Mouse (Mus musculus): Measurements from ENCODE around the gene Piwil1. TPM values are rescaled to one million over a fixed set of nuclear protein-coding genes. Genes with fewer than 3 reads are reported as not detected.
"Not testable (repeated sequence)": the region's sequence is repeated elsewhere in the genome, so short reads cannot be mapped to it uniquely, and the experiment has no call there.

Gene Piwil1
- total RNA-seq, 2 experiments from 2014 or later, result not detected

GRCm38 (mm10) chr5:128715171-128715570 lies 12.8 kb downstream of the Piwil1 start:
- Histone ChIP-seq H3K4me3 (no peak overlapping the region), H3K27ac (no peak overlapping the region)
- intact Hi-C loops (cut with DNase I), result no loop called here
- no peak for TF ChIP-seq CTCF (IDR thresholded peaks at IDR 0.05)
- DNase-seq (ENCODE audit: extremely low spot score in 1 of 2, low spot score in 2 of 2), result no peak

GRCm38 (mm10) chr5:128720461-128720860 lies 18.1 kb downstream of the Piwil1 start:
- H3K27ac ChIP-seq; H3K4me3 ChIP-seq; intact Hi-C loops (cut with DNase I); DNase-seq (ENCODE audit: extremely low spot score in 1 of 2, low spot score in 2 of 2): not testable (repeated sequence)

DNA sequence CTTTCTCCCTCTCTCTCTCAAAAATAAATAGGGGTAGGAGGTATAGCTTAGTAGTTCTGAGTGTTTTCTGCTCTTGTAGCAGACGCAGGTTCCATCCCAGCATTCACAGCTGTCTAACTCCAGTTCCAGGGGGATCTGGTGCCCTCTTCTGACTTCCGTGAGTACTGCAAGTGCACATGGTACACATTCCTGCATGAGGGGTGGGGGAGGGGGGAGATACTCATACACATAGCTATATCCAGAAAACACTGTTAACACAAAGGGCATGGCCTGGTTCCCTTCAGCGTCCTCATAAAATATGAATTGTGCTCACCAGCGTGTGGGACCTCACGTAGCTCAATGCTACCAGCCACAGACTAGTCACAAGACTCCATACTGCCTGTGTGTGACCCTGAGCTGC lies 27.0 kb downstream of the Piwil1 start:
- no peak for DNase-seq (ENCODE audit: extremely low spot score in 1 of 2, low spot score in 2 of 2)
- TF ChIP-seq CTCF (IDR thresholded peaks at IDR 0.05), result peak; percentile 23
- Histone ChIP-seq H3K4me3 (no peak overlapping the region), H3K27ac (no peak overlapping the region)
- intact Hi-C loops (cut with DNase I), result no loop called here

GRCm38 (mm10) chr5:128730634-128731033 lies 28.3 kb downstream of the Piwil1 start:
- H3K27ac ChIP-seq, result no peak overlapping the region
- no peak overlapping the region for H3K4me3 ChIP-seq
- DNase-seq (ENCODE audit: extremely low spot score in 1 of 2, low spot score in 2 of 2), result peak; percentile 32 to 46
- intact Hi-C loops (cut with DNase I), result loop anchor here (2.0 kb wide), 2 partner anchors 240 to 250 kb away; no protein-coding TSS in a partner anchor
- peak; percentile 80 for TF ChIP-seq CTCF (IDR thresholded peaks at IDR 0.05)

DNA sequence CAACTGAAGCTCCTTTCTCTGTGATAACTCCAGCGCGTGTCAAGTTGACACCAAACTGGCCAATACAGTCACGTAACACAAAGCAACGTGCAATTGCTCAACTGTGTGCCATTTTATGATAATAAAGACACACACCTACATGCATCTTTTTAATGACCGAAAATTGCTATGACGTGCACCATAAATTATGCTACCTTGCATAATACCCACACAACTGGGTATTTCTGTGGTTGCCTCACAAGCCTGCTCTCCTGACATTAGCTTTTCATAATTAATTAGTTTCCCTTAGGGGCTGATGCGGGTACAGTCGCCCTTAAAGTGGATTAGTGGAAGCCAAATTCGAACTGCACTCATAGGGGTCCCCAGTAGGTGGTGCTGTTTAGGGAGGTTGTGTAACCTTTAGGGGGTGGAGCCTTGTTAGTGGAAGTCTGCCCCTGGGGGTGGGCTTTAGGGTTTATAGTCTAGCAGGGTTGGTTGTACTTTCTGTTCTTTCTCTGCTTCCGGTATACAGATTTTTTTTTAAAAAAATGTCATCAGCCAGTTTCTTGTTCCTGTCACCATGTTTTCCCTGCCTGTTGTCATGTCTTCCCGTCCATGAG lies 30.2 kb downstream of the Piwil1 start:
- TF ChIP-seq CTCF (IDR thresholded peaks at IDR 0.05), result peak; percentile 33
- H3K4me3 ChIP-seq, result no peak overlapping the region
- intact Hi-C loops (cut with DNase I), result no loop called here
- DNase-seq (ENCODE audit: extremely low spot score in 1 of 2, low spot score in 2 of 2), result no peak
- H3K27ac ChIP-seq, result no peak overlapping the region

GRCm38 (mm10) chr5:128733955-128734354 lies 31.6 kb downstream of the Piwil1 start:
- DNase-seq (ENCODE audit: extremely low spot score in 1 of 2, low spot score in 2 of 2), result peak in 1 of 2 experiments; percentile 65
- peak; percentile 96 for TF ChIP-seq CTCF (IDR thresholded peaks at IDR 0.05)
- intact Hi-C loops (cut with DNase I), result loop anchor here (1.0 kb wide), 1 partner anchor 212 kb away; no protein-coding TSS in a partner anchor
- Histone ChIP-seq H3K27ac (no peak overlapping the region), H3K4me3 (no peak overlapping the region)

- no peak for DNase-seq (ENCODE audit: extremely low spot score in 1 of 2, low spot score in 2 of 2)
- H3K27ac ChIP-seq, result no peak overlapping the region
- no peak overlapping the region for H3K4me3 ChIP-seq
- intact Hi-C loops (cut with DNase I), result no loop called here
- no peak for TF ChIP-seq CTCF (IDR thresholded peaks at IDR 0.05)
Observed at GRCm38 (mm10) chr5:128735921-128736320, 33.6 kb downstream of the Piwil1 start.

DNA sequence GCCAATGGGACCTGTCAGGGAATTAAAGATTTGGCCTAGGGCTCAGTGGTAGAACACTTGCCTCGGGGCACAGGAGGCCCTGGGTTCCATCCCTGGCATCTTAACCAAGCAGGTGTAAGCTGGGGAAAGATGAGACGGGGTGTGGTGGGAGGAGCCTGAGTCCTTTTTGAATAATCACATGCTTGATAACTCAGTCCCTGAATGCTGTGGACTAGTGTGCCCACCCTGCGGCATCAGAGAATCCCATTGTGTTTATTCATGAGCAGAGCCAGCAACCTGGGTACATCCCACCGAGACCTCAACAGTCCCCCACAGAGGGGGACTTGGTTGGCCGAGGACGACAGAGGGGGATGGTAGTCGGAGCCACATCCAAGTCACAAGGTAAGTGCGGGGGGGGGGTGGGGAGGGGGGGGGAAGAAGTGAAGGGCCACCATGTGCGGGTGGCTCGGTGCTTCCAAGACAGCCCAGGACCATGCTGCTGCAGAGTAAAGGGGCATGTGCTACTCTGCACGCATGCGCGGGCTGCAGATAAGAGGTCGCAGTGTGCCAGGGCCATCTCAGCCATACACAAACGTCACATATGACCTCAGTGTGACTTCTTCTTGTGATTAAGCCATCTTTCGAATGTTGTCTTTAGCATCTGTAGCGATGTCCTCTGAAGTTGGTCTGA lies 37.0 kb downstream of the Piwil1 start:
- no peak for TF ChIP-seq CTCF (IDR thresholded peaks at IDR 0.05)

DNA sequence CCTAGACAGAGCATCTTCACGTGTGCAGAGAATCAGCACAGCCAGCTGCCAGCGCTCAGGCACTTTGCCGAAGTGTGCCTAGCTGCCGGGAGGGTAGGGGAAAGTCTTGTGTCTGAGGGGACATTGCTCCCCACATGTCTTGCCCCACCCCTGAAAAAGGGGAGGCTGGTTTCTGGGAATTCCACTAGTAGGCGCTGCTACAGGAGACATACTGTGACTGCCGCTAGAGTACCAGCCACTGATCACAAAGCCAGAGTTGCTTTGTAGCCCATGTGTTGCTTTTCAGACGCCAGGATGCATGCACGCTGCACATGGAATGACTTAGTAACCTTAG lies 37.5 kb downstream of the Piwil1 start:
- intact Hi-C loops (cut with DNase I), result no loop called here
- no peak for DNase-seq (ENCODE audit: extremely low spot score in 1 of 2, low spot score in 2 of 2)
- peak; percentile 36 for TF ChIP-seq CTCF (IDR thresholded peaks at IDR 0.05)
- no peak overlapping the region for H3K27ac ChIP-seq
- no peak overlapping the region for H3K4me3 ChIP-seq

More for the DNA sequence above, 37.0 kb downstream of the Piwil1 start:
- DNase-seq (ENCODE audit: extremely low spot score in 1 of 2, low spot score in 2 of 2), result no peak
- Histone ChIP-seq H3K4me3 (no peak overlapping the region), H3K27ac (no peak overlapping the region)
- intact Hi-C loops (cut with DNase I), result no loop called here

DNA sequence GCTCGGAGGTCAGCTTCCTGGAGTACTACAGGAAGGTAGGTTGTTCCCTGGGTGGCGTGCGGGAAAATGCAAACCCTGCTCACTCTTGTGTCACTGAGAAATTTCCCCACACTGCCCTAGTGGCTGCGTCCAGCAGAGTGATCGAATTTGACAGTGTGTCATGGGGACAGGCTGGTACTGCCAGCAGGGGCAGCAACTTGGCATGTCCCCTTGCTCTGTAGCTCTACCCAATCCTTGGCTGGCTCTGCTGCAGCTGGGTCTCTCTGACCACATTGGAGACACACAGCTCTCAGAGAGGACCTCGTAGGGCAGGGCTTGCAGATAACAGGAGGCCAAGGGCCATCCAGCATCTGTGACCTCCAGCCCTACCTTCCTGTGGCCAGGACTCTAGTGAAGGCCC lies 42.0 kb downstream of the Piwil1 start:
- DNase-seq (ENCODE audit: extremely low spot score in 1 of 2, low spot score in 2 of 2), result no peak
- Histone ChIP-seq H3K27ac (no peak overlapping the region), H3K4me3 (no peak overlapping the region)
- intact Hi-C loops (cut with DNase I), result no loop called here
- no peak for TF ChIP-seq CTCF (IDR thresholded peaks at IDR 0.05)

DNA sequence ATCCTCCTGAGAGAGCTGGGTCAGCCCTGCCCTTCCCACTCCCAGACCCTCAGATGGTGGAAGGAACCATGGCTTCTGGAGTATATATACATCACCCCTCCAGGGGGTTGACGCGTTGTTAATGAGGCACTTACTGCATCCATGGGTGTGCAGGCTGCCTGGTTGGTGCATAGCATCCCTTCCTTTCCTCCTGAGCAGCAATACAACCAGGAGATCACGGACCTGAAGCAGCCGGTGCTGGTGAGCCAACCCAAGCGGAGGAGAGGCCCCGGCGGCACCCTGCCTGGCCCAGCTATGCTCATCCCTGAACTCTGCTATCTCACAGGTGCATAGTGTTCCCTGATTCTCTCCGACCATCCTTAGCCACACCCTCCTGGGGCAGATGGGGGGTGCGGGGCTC lies 42.9 kb downstream of the Piwil1 start:
- no peak for TF ChIP-seq CTCF (IDR thresholded peaks at IDR 0.05)
- no peak for DNase-seq (ENCODE audit: extremely low spot score in 1 of 2, low spot score in 2 of 2)
- Histone ChIP-seq H3K27ac (no peak overlapping the region), H3K4me3 (no peak overlapping the region)
- intact Hi-C loops (cut with DNase I), result no loop called here

- TF ChIP-seq CTCF (IDR thresholded peaks at IDR 0.05), result no peak
- no peak overlapping the region for H3K4me3 ChIP-seq
- no peak for DNase-seq (ENCODE audit: extremely low spot score in 1 of 2, low spot score in 2 of 2)
- intact Hi-C loops (cut with DNase I), result no loop called here
- no peak overlapping the region for H3K27ac ChIP-seq
Observed at GRCm38 (mm10) chr5:128746261-128746660, 43.9 kb downstream of the Piwil1 start.

- no peak overlapping the region for H3K4me3 ChIP-seq
- TF ChIP-seq CTCF (IDR thresholded peaks at IDR 0.05), result no peak
- intact Hi-C loops (cut with DNase I), result no loop called here
- no peak overlapping the region for H3K27ac ChIP-seq
- no peak for DNase-seq (ENCODE audit: extremely low spot score in 1 of 2, low spot score in 2 of 2)
Observed at GRCm38 (mm10) chr5:128761118-128761517, 58.8 kb downstream of the Piwil1 start.
